Mouse (Mus musculus) hindbrain, embryonic 16.5 days (tissue): ENCODE measurements around the gene Gm4922. TPM values are rescaled to one million over a fixed set of nuclear protein-coding genes. Genes with fewer than 3 reads are reported as not detected.

Experiments
- ATAC-seq: fragments of 200-750 bp; cut with Nextera tagmentation; 2 replicates; pipeline ENCODE4 v1.8.0; 2017; ENCODE audit warnings: moderate TSS enrichment, moderate library complexity
- H3K27ac ChIP-seq: fragments of 300-500 bp; sonication (generic); 2 replicates; pipeline ENCODE4 v1.5.1; 2014; ENCODE audit warnings: low read depth, mild to moderate bottlenecking, control low read depth, low read length, moderate library complexity
- H3K27me3 ChIP-seq: fragments of 300-500 bp; sonication (generic); replicated peaks from 2 replicates; pipeline ENCODE4 v1.6.1; 2014; ENCODE audit warnings: low read length; ENCODE audit not compliant: control insufficient read depth, insufficient read depth
- H3K36me3 ChIP-seq: fragments of 300-500 bp; sonication (generic); 2 replicates; pipeline ENCODE4 v1.6.1; 2014; ENCODE audit warnings: mild to moderate bottlenecking, low read length, moderate library complexity, mixed read lengths; ENCODE audit not compliant: control insufficient read depth, insufficient read depth
- H3K4me1 ChIP-seq: fragments of 300-500 bp; sonication (generic); 2 replicates; pipeline ENCODE4 v1.6.1; 2014; ENCODE audit warnings: low read depth, low read length; ENCODE audit not compliant: control insufficient read depth, insufficient read depth
- H3K4me2 ChIP-seq: fragments of 300-500 bp; sonication (generic); 2 replicates; pipeline ENCODE4 v1.6.1; 2014; ENCODE audit warnings: mild to moderate bottlenecking, low read length, control low read depth, moderate library complexity
- H3K4me3 ChIP-seq: fragments of 300-500 bp; sonication (generic); 2 replicates; pipeline ENCODE4 v1.5.1; 2014; ENCODE audit warnings: mild to moderate bottlenecking, low read length, control low read depth, moderate library complexity
- H3K9ac ChIP-seq: fragments of 300-500 bp; sonication (generic); 2 replicates; pipeline ENCODE4 v1.6.1; 2014; ENCODE audit warnings: low read depth, mild to moderate bottlenecking, control low read depth, low read length, moderate library complexity
- H3K9me3 ChIP-seq: fragments of 300-500 bp; sonication (generic); 2 replicates; pipeline ENCODE4 v1.6.1; 2014; ENCODE audit warnings: mild to moderate bottlenecking, low read length, moderate library complexity; ENCODE audit not compliant: control insufficient read depth
- WGBS: fragments of 180-500 bp; shearing (Covaris S2); extraction: QIAGEN DNeasy Blood & Tissue Kit; methylation state at CpG from one replicate; pipeline ENCODE4 v1.1.7; 2014; 5-methylcytosine and 5-hydroxymethylcytosine counted together
- polyA plus RNA-seq: library from polyadenylated mRNA; unstranded; fragments of >200 nt; fragmentation: Nextera tagmentation; extraction: Ambion mirVana; gene quantifications from 2 replicates; pipeline ENCODE4 v1.2.1, GENCODE M21; 2015

Gm4922 gene
- polyA plus RNA-seq, result 0.48 and 0.55 TPM in 2 replicates

- H3K4me3 ChIP-seq, result no peak within 1 kb of the TSS
- ATAC-seq, result no peak
- no peak within 1 kb of the TSS for H3K9ac ChIP-seq
- H3K27me3 ChIP-seq, result no peaks in the 10 kb centered on the region
- WGBS, result 91% methylated on average over 1 of the region's 1 CpGs
- no peaks in the 10 kb centered on the region for H3K4me1 ChIP-seq
- H3K27ac ChIP-seq, result no peak within 1 kb of the TSS
- H3K9me3 ChIP-seq, result no peaks in the 10 kb centered on the region
- no peak within 1 kb of the TSS for H3K4me2 ChIP-seq
- no peaks in the 10 kb centered on the region for H3K36me3 ChIP-seq
These were observed at the start of gene Gm4922 for GRCm38 (mm10) chr10:18786693-18787092. Gene Gm4922, minus strand, starts transcription at chr10:18786793.

- no peak overlapping the region for H3K27ac ChIP-seq
- WGBS, result 53% methylated on average over 6 of the region's 6 CpGs
- no peaks in the 10 kb centered on the region for H3K27me3 ChIP-seq
- H3K4me1 ChIP-seq, result no peaks in the 10 kb centered on the region
- H3K4me2 ChIP-seq, result no peak overlapping the region
- peak; percentile 60 for ATAC-seq
- no peaks in the 10 kb centered on the region for H3K36me3 ChIP-seq
- H3K9ac ChIP-seq, result no peak overlapping the region
- H3K4me3 ChIP-seq, result no peak overlapping the region
- H3K9me3 ChIP-seq, result no peaks in the 10 kb centered on the region
These were observed 49.3 kb upstream of the Gm4922 start for GRCm38 (mm10) chr10:18835684-18836479.

GRCm38 (mm10) chr10:18834389-18834788, 47.8 kb upstream of the Gm4922 start:
- Histone ChIP-seq H3K27ac (no peak overlapping the region), H3K4me3 (no peak overlapping the region), H3K36me3 (no peaks in the 10 kb centered on the region), H3K9me3 (no peaks in the 10 kb centered on the region), H3K9ac (no peak overlapping the region), H3K4me1 (no peaks in the 10 kb centered on the region), H3K4me2 (no peak overlapping the region), H3K27me3 (no peaks in the 10 kb centered on the region)
- ATAC-seq, result no peak
- 65% methylated on average over 2 of the region's 2 CpGs for WGBS

GRCm38 (mm10) chr10:18831823-18832222, 45.2 kb upstream of the Gm4922 start:
- no peak overlapping the region for H3K4me2 ChIP-seq
- no peaks in the 10 kb centered on the region for H3K4me1 ChIP-seq
- no peak overlapping the region for H3K4me3 ChIP-seq
- no peaks in the 10 kb centered on the region for H3K27me3 ChIP-seq
- H3K27ac ChIP-seq, result no peak overlapping the region
- ATAC-seq, result no peak
- H3K9ac ChIP-seq, result no peak overlapping the region
- H3K9me3 ChIP-seq, result no peaks in the 10 kb centered on the region
- no peaks in the 10 kb centered on the region for H3K36me3 ChIP-seq
- 62% methylated on average over 7 of the region's 7 CpGs for WGBS

GRCm38 (mm10) chr10:18830359-18830758, 43.8 kb upstream of the Gm4922 start:
- Histone ChIP-seq H3K27ac (no peak overlapping the region), H3K9me3 (no peaks in the 10 kb centered on the region), H3K27me3 (no peaks in the 10 kb centered on the region), H3K4me2 (no peak overlapping the region), H3K4me3 (no peak overlapping the region), H3K9ac (no peak overlapping the region), H3K36me3 (no peaks in the 10 kb centered on the region), H3K4me1 (no peaks in the 10 kb centered on the region)
- no peak for ATAC-seq
- WGBS, result 75% methylated on average over 4 of the region's 4 CpGs

- Histone ChIP-seq H3K4me2 (no peak overlapping the region), H3K27ac (no peak overlapping the region), H3K4me3 (no peak overlapping the region), H3K9ac (no peak overlapping the region), H3K36me3 (no peaks in the 10 kb centered on the region), H3K4me1 (no peaks in the 10 kb centered on the region), H3K27me3 (no peaks in the 10 kb centered on the region), H3K9me3 (no peaks in the 10 kb centered on the region)
- no peak for ATAC-seq
- 41% methylated on average over 2 of the region's 2 CpGs for WGBS
These were observed 41.3 kb upstream of the Gm4922 start for GRCm38 (mm10) chr10:18827936-18828335.

GRCm38 (mm10) chr10:18826107-18826506, 39.5 kb upstream of the Gm4922 start:
- ATAC-seq, result no peak
- H3K36me3 ChIP-seq, result no peaks in the 10 kb centered on the region
- WGBS, result 84% methylated on average over 2 of the region's 2 CpGs

GRCm38 (mm10) chr10:18825143-18825542, 38.5 kb upstream of the Gm4922 start:
- Histone ChIP-seq H3K9ac (no peak overlapping the region), H3K36me3 (no peaks in the 10 kb centered on the region), H3K4me1 (no peaks in the 10 kb centered on the region), H3K9me3 (no peaks in the 10 kb centered on the region), H3K27ac (no peak overlapping the region), H3K27me3 (no peaks in the 10 kb centered on the region), H3K4me2 (no peak overlapping the region), H3K4me3 (no peak overlapping the region)
- ATAC-seq, result no peak

More at GRCm38 (mm10) chr10:18826107-18826506, 39.5 kb upstream of the Gm4922 start:
- H3K9me3 ChIP-seq, result no peaks in the 10 kb centered on the region
- H3K27me3 ChIP-seq, result no peaks in the 10 kb centered on the region
- H3K27ac ChIP-seq, result no peak overlapping the region
- H3K4me2 ChIP-seq, result no peak overlapping the region
- H3K4me3 ChIP-seq, result no peak overlapping the region
- H3K4me1 ChIP-seq, result no peaks in the 10 kb centered on the region
- H3K9ac ChIP-seq, result no peak overlapping the region

- Histone ChIP-seq H3K27me3 (no peaks in the 10 kb centered on the region), H3K4me3 (no peak overlapping the region), H3K9me3 (no peaks in the 10 kb centered on the region), H3K4me1 (no peaks in the 10 kb centered on the region), H3K9ac (no peak overlapping the region), H3K4me2 (no peak overlapping the region), H3K36me3 (no peaks in the 10 kb centered on the region), H3K27ac (no peak overlapping the region)
- WGBS, result 43% methylated on average over 5 of the region's 5 CpGs
- peak; percentile 85 for ATAC-seq
These were observed 30.0 kb upstream of the Gm4922 start for GRCm38 (mm10) chr10:18816560-18816959.
